Mouse (Mus musculus) neural tube, embryonic 13.5 days (tissue): ENCODE results near the gene Dusp12. TPM values are rescaled to one million over a fixed set of nuclear protein-coding genes. Genes with fewer than 3 reads are reported as not detected.

Source experiments
- ATAC-seq: fragments of 200-750 bp; cut with Nextera tagmentation; 2 replicates; pipeline ENCODE4 v1.8.0; 2017; ENCODE audit warnings: low read depth, mild to moderate bottlenecking, moderate TSS enrichment, moderate library complexity
- H3K27ac ChIP-seq: fragments of 300-500 bp; sonication (generic); replicated peaks from 2 replicates; pipeline ENCODE4 v1.5.1; 2015; ENCODE audit warnings: moderate library complexity, mild to moderate bottlenecking, inconsistent platforms
- H3K27me3 ChIP-seq: fragments of 300-500 bp; sonication (generic); 2 replicates; pipeline ENCODE4 v1.6.1; 2015; ENCODE audit warnings: mild to moderate bottlenecking, inconsistent platforms
- H3K36me3 ChIP-seq: fragments of 300-500 bp; sonication (generic); 2 replicates; pipeline ENCODE4 v1.6.1; 2015; ENCODE audit warnings: mild to moderate bottlenecking, inconsistent platforms
- H3K4me1 ChIP-seq: fragments of 300-500 bp; sonication (generic); replicated peaks from 2 replicates; pipeline ENCODE4 v1.6.1; 2015; ENCODE audit warnings: inconsistent platforms
- H3K4me2 ChIP-seq: fragments of 300-500 bp; sonication (generic); 2 replicates; pipeline ENCODE4 v1.6.1; 2015; ENCODE audit warnings: inconsistent platforms, mild to moderate bottlenecking, moderate library complexity
- H3K4me3 ChIP-seq: fragments of 300-500 bp; sonication (generic); 2 replicates; pipeline ENCODE4 v1.5.1; 2015; ENCODE audit warnings: mild to moderate bottlenecking, inconsistent platforms
- H3K9ac ChIP-seq: fragments of 300-500 bp; sonication (generic); 2 replicates; pipeline ENCODE4 v1.6.1; 2015; ENCODE audit warnings: moderate library complexity, mild to moderate bottlenecking, inconsistent platforms
- H3K9me3 ChIP-seq: fragments of 300-500 bp; sonication (generic); 2 replicates; pipeline ENCODE4 v1.6.1; 2016; ENCODE audit warnings: inconsistent platforms
- WGBS: fragments of 180-500 bp; shearing (Covaris S2); methylation state at CpG from one replicate; pipeline ENCODE4 v1.1.7; 2015; 5-methylcytosine and 5-hydroxymethylcytosine counted together
- polyA plus RNA-seq: library from polyadenylated mRNA; unstranded; fragments of >200 nt; fragmentation: Nextera tagmentation; extraction: Ambion mirVana; gene quantifications from 2 replicates; pipeline ENCODE4 v1.2.1, GENCODE M21; 2015

Gene Dusp12
- polyA plus RNA-seq, 1 experiment from 2014 or later = 39.5 TPM

DNA sequence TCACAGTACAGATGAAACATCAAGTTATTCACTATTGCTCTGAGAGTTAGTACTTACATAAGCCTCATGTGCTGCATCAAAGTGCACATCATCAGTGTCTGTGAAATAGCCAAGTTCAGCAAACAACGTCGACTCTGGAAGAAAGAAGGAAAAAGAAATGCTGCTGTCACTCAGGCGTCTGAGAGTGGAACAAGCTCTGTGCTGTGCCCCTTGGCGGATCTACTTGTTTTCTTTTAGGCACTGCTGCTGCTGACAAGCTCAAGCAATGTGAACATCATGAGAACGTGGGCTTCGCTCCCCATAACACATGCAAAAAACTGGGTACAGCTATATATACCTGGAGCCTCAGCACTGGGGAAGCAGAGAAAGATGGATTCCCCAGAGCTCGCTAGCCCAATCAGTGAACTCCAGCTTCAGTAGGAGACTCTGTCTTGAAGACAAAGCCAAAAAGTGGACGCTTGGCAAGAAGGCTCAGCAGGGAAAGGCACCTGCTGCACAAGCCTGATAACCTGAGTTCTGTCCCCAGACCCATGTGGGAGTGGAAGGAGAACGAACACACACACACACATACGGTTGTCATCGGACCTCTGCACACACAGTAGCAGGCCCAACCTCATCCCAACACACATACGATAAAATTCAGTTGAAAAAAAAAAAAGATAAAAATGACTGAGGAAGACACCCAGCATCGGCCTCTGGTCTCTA is 30.1 kb downstream of the Dusp12 start:
- Histone ChIP-seq H3K27ac (no peak overlapping the region), H3K27me3 (no peaks in the 10 kb centered on the region), H3K9me3 (no peaks in the 10 kb centered on the region), H3K9ac (no peak overlapping the region), H3K4me1 (no peaks in the 10 kb centered on the region; the same call in 1 of the 2 replicates), H3K36me3 (peaks cover 18% of the 10 kb centered on the region), H3K4me3 (no peak overlapping the region), H3K4me2 (no peak overlapping the region)
- 91% methylated on average over 13 of the region's 13 CpGs for WGBS
- no peak for ATAC-seq

DNA sequence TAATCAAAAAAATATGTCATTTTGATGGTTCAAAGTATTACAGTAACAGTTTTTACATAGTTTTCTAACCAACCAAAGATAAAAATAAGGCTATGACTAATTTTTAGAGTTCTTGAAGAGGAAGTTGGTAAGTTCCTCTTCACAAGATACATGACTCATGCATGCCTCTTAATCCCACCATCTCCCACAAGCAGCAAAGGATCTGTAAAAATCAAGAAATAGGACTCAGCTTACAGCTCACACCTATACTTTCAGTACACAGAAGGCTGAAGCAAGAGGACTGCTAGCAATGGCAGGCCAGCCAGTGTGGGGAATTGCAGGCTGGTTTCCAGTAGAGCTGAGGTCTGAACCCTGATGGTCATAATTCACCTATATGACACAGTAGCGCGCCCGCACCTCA is 31.7 kb downstream of the Dusp12 start:
- Histone ChIP-seq H3K4me2 (no peak overlapping the region), H3K4me3 (no peak overlapping the region), H3K9me3 (no peaks in the 10 kb centered on the region), H3K4me1 (no peaks in the 10 kb centered on the region; the same call in 1 of the 2 replicates), H3K27ac (no peak overlapping the region), H3K9ac (no peak overlapping the region), H3K27me3 (no peaks in the 10 kb centered on the region), H3K36me3 (peaks cover 24% of the 10 kb centered on the region)
- no peak for ATAC-seq
- 86% methylated on average over 3 of the region's 3 CpGs for WGBS

GRCm38 (mm10) chr1:170850637-170851624 is 34.4 kb downstream of the Dusp12 start:
- no peak for ATAC-seq
- H3K4me2 ChIP-seq = no peak overlapping the region
- H3K4me1 ChIP-seq = 0 out of 2 replicates have a peak, but pooled peaks cover 2% of the 10 kb centered on the region
- H3K9me3 ChIP-seq = no peaks in the 10 kb centered on the region
- 94% methylated on average over 23 of the region's 23 CpGs for WGBS
- no peak overlapping the region for H3K27ac ChIP-seq
- no peaks in the 10 kb centered on the region for H3K27me3 ChIP-seq
- peaks cover 29% of the 10 kb centered on the region for H3K36me3 ChIP-seq
- no peak overlapping the region for H3K9ac ChIP-seq
- H3K4me3 ChIP-seq = no peak overlapping the region

DNA sequence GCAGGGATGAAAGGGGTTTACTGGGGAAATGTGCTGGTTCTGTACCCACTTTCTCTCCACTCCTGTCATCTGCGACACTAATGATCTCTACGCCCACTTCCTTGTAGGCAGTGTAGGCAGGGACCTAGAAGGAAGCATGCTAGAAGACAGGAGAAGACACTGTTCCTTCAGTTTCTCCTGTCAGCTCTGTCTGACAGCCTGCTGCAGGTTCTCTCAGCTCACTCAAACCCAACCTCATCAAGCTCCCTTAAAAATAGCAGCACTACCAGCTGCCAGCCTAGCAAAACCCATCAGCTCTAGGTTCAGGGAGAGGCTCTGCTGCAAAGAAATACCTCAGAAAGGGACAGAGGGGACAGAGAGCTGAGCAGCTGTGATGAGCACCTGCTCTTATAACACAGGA is 35.3 kb downstream of the Dusp12 start:
- H3K4me2 ChIP-seq = no peak overlapping the region
- H3K27me3 ChIP-seq = no peaks in the 10 kb centered on the region
- H3K27ac ChIP-seq = no peak overlapping the region
- H3K9me3 ChIP-seq = no peaks in the 10 kb centered on the region
- H3K4me1 ChIP-seq = 0 out of 2 replicates have a peak, but pooled peaks cover 3% of the 10 kb centered on the region
- no peak overlapping the region for H3K9ac ChIP-seq
- peaks cover 29% of the 10 kb centered on the region for H3K36me3 ChIP-seq
- no peak for ATAC-seq
- WGBS = 94% methylated on average over 2 of the region's 2 CpGs
- no peak overlapping the region for H3K4me3 ChIP-seq

GRCm38 (mm10) chr1:170845448-170846307 is 39.7 kb downstream of the Dusp12 start:
- H3K4me1 ChIP-seq = 0 out of 2 replicates have a peak, but pooled peaks cover 3% of the 10 kb centered on the region
- no peak overlapping the region for H3K4me2 ChIP-seq
- no peak overlapping the region for H3K9ac ChIP-seq
- H3K27me3 ChIP-seq = no peaks in the 10 kb centered on the region
- WGBS = 48% methylated on average over 10 of the region's 10 CpGs
- no peak for ATAC-seq
- H3K36me3 ChIP-seq = peaks cover 15% of the 10 kb centered on the region
- H3K27ac ChIP-seq = no peak overlapping the region
- H3K9me3 ChIP-seq = no peaks in the 10 kb centered on the region
- no peak overlapping the region for H3K4me3 ChIP-seq

GRCm38 (mm10) chr1:170844380-170844779 is 41.0 kb downstream of the Dusp12 start:
- H3K36me3 ChIP-seq = peaks cover 14% of the 10 kb centered on the region; the same call in 1 of the 2 replicates
- no peaks in the 10 kb centered on the region for H3K27me3 ChIP-seq
- no peaks in the 10 kb centered on the region for H3K9me3 ChIP-seq
- no peak overlapping the region for H3K4me2 ChIP-seq
- H3K9ac ChIP-seq = no peak overlapping the region
- no peak overlapping the region for H3K27ac ChIP-seq
- 0 out of 2 replicates have a peak, but pooled peaks cover 3% of the 10 kb centered on the region for H3K4me1 ChIP-seq
- no peak for ATAC-seq
- no peak overlapping the region for H3K4me3 ChIP-seq
- WGBS = 53% methylated on average over 8 of the region's 8 CpGs

DNA sequence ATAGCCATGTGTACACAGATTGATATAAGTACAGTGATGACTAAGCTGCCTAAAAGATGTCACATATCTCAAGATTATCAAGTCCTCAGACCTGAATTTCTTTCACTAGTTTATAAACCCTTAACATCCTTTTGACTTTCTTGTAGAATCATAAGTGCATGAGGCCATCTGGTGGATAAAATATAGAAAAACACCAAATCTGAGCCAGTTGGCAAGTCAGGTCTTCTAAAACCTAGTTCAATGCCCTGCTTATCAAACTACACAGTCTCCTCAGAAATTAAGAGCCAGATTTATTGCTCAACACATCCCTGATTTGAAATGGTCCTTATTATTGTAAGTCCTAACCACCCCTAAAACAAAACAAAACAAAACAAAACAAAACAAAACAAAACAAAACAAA is 45.7 kb downstream of the Dusp12 start:
- Histone ChIP-seq H3K27me3 (no peaks in the 10 kb centered on the region), H3K36me3 (peaks cover 8% of the 10 kb centered on the region; the same call in 1 of the 2 replicates), H3K9me3 (no peaks in the 10 kb centered on the region), H3K9ac (no peak overlapping the region), H3K27ac (no peak overlapping the region), H3K4me3 (no peak overlapping the region), H3K4me1 (no peaks in the 10 kb centered on the region), H3K4me2 (no peak overlapping the region)
- ATAC-seq = no peak

DNA sequence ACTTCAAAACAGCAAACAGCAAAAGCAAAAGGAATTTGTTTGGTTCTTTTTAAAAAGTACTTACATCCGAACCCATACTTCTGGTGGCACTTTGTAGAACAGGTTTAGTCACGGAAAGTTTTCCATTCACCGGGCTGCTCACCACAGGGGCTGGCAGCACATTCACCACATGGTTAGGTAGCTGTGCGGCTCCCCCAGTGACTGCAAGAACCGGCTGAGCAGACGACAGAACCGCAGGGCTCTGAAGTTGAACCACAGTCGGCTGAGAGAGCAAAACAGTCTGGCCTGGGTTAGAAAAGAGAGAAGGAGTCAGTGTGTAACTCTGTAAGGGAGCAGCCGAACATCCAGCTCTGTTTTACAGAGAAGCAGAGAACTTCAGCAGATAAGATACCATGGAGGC is 50.6 kb downstream of the Dusp12 start:
- no peak overlapping the region for H3K4me2 ChIP-seq
- H3K4me3 ChIP-seq = no peak overlapping the region
- ATAC-seq = no peak
- H3K4me1 ChIP-seq = no peaks in the 10 kb centered on the region
- no peak overlapping the region for H3K27ac ChIP-seq
- WGBS = 79% methylated on average over 9 of the region's 9 CpGs
- H3K27me3 ChIP-seq = no peaks in the 10 kb centered on the region
- no peak overlapping the region for H3K9ac ChIP-seq
- no peaks in the 10 kb centered on the region for H3K9me3 ChIP-seq
- H3K36me3 ChIP-seq = peaks cover 17% of the 10 kb centered on the region

DNA sequence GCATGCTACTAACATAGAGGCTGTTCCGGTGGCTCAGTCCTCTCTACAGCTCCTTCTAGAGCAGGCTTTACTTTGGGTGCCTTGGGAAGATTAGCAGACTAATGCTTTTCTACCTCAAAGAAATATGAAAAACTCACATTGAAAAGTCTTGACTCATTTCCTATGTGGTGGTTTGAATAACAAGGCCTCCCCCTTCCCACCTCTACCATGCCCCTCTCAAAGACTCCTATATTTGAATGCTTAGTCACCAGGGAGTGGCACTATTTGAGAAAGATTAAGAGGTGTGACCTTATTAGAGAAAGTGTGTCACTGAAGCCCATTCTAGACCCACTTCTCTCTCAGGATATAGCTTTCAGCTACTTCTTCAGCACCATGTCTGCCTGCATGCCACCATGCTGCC is 55.6 kb downstream of the Dusp12 start:
- no peaks in the 10 kb centered on the region for H3K9me3 ChIP-seq
- H3K27me3 ChIP-seq = no peaks in the 10 kb centered on the region
- H3K4me1 ChIP-seq = no peaks in the 10 kb centered on the region
- ATAC-seq = no peak
- H3K9ac ChIP-seq = no peak overlapping the region
- H3K27ac ChIP-seq = no peak overlapping the region
- no peak overlapping the region for H3K4me3 ChIP-seq
- no peak overlapping the region for H3K4me2 ChIP-seq
- 97% methylated on average over 1 of the region's 1 CpGs for WGBS
- H3K36me3 ChIP-seq = peaks cover 15% of the 10 kb centered on the region

DNA sequence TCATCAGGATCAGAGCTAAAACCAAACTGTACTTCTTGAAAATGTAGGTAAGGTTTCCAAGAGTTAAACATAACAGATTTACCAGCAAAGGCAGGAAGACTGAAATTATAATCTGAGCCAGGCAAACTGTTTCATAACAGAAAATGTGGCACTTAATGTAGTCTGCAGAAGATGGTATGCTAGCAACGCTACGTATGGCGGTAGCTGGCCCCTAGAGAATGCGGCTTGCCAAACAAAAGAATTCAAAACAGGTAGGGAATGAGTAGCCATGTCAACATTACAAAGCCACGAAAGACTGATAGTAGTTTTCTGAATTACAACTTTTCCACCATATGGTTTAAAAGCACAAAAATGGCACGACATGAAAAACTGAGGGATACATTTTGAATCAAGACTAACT is 56.0 kb downstream of the Dusp12 start:
- no peaks in the 10 kb centered on the region for H3K27me3 ChIP-seq
- H3K9me3 ChIP-seq = no peaks in the 10 kb centered on the region
- no peak overlapping the region for H3K9ac ChIP-seq
- H3K4me2 ChIP-seq = no peak overlapping the region
- no peak overlapping the region for H3K27ac ChIP-seq
- no peak overlapping the region for H3K4me3 ChIP-seq
- whole genome bisulfite sequencing = 91% methylated on average over 6 of the region's 6 CpGs
- ATAC-seq = no peak
- no peaks in the 10 kb centered on the region for H3K4me1 ChIP-seq
- peaks cover 15% of the 10 kb centered on the region for H3K36me3 ChIP-seq
